Comparison of ENCODE assay signal across 8 mouse cellular contexts in the genomic region with DNA sequence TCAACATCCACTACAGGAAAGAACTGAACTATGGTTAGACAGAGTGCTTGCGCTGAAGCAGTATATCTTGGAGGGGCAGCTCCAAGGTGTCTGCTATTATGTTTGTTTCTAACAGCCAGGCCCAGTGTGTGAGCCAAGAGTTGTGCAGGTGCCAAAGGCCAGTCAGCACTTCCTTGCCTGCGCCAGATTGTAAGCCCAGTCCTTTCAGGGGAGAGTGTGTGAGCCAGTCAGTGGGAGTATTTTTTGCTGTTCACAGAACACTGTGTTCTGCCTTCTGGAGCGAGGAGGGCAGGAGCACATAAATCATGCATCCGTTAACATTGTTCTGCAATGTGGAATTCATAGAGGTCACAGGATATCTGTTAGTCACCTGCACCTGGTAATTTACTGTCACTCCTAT.
A peak's percentile ranks its signal among the peaks of the same experiment; 100 is the strongest.
DNase-seq lines count a peak whose midpoint lies in the region; ATAC-seq lines count a peak whose summit lies in the region.

No protein-coding gene starts in this region.

- no peak overlapping the region for H3K27ac ChIP-seq in kidney, embryonic 15.5 days
- no peak overlapping the region for H3K27ac ChIP-seq in midbrain, embryonic 15.5 days

- H3K27me3 ChIP-seq in kidney, embryonic 15.5 days = no peaks in the 10 kb centered on the region
- no peaks in the 10 kb centered on the region for H3K27me3 ChIP-seq in midbrain, embryonic 15.5 days (replicated peaks)

- no peaks in the 10 kb centered on the region for H3K36me3 ChIP-seq in kidney, embryonic 15.5 days
- no peaks in the 10 kb centered on the region for H3K36me3 ChIP-seq in midbrain, embryonic 15.5 days (replicated peaks)

- H3K9me3 ChIP-seq in kidney, embryonic 15.5 days (replicated peaks) = no peaks in the 10 kb centered on the region
- no peaks in the 10 kb centered on the region for H3K9me3 ChIP-seq in midbrain, embryonic 15.5 days

- H3K4me1 ChIP-seq in kidney, embryonic 15.5 days = 0 out of 2 replicates have a peak, but pooled peaks cover 3% of the 10 kb centered on the region
- H3K4me1 ChIP-seq in midbrain, embryonic 15.5 days = no peaks in the 10 kb centered on the region

- no peak overlapping the region for H3K9ac ChIP-seq in kidney, embryonic 15.5 days
- no peak overlapping the region for H3K9ac ChIP-seq in midbrain, embryonic 15.5 days

- intact Hi-C loops in gastrocnemius, postnatal 14 days (cut with DNase I; ENCODE audit: low total_unique reads) = no loop called here

- ATAC-seq in kidney, embryonic 15.5 days (replicated peaks; ENCODE audit: low FRiP score) = peak; percentile 93
- peak; percentile 60 for ATAC-seq in midbrain, embryonic 15.5 days (replicated peaks)

- no peak overlapping the region for H3K4me3 ChIP-seq in kidney, embryonic 15.5 days (replicated peaks)
- H3K4me3 ChIP-seq in midbrain, embryonic 15.5 days = no peak overlapping the region

- DNase-seq in adrenal gland, adult (ENCODE audit: inconsistent age in 2 of 2, low spot score in 1 of 2) = peak; percentile 6 to 23
- DNase-seq in adrenal gland, postnatal 4 days (ENCODE audit: low spot score in 2 of 2) = no peak
- DNase-seq in brain, adult 2 months (ENCODE audit: low read depth, low spot score) = peak; percentile 99
- peak; percentile 28 for DNase-seq in gastrocnemius, postnatal 14 days
- DNase-seq in urinary bladder, postnatal 36 days (ENCODE audit: low spot score in 2 of 2) = peak; percentile 3 to 59
- DNase-seq in embryo, embryonic 11 days = no peak

- no peak overlapping the region for H3K4me2 ChIP-seq in kidney, embryonic 15.5 days
- no peak overlapping the region for H3K4me2 ChIP-seq in midbrain, embryonic 15.5 days

- WGBS in kidney, embryonic 15.5 days = 22% methylated on average over 4 of the region's 4 CpGs
- WGBS in midbrain, embryonic 15.5 days = 61% methylated on average over 4 of the region's 4 CpGs

Comparison
In these comparisons a context has a peak if more than half of its experiments do, and no peak if none do; other contexts are left out.
1. DNase-seq: peak in adrenal gland, adult (2 of 2), brain, adult 2 months (single experiment), gastrocnemius, postnatal 14 days (single experiment) and urinary bladder, postnatal 36 days (2 of 2); none in adrenal gland, postnatal 4 days (0 of 2) and embryo, embryonic 11 days (single experiment).